Mouse (Mus musculus) kidney, adult 18-20 months (tissue): Measurements from ENCODE around the gene Tigar.

Experiments used
- DNase-seq: peaks from one replicate; pipeline ENCODE4 v3.0.0; 2021

Gene Tigar

GRCm38 (mm10) chr6:127142154-127143123 is 33.1 kb upstream of the Tigar start:
- DNase-seq = peak; percentile 35

DNA sequence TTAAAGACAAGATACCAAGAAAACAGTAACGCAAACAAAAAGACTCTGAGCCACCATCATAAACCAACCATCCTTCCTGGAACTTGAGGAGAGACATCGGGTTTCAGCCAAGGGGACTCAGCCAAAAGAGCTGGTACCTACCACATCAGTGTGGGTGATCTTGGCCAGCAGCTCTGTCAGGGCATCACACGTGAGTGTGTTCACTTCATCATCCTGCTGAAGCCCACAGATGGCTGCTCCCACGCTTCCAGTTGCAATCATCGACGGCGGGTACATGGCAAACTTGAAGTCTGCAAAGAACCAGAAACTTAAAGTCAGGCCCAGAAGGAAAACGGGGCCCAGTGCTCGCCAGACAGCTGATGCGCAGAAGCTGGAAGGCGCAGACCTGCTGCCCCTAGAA is 29.6 kb upstream of the Tigar start:
- DNase-seq = no peak

DNA sequence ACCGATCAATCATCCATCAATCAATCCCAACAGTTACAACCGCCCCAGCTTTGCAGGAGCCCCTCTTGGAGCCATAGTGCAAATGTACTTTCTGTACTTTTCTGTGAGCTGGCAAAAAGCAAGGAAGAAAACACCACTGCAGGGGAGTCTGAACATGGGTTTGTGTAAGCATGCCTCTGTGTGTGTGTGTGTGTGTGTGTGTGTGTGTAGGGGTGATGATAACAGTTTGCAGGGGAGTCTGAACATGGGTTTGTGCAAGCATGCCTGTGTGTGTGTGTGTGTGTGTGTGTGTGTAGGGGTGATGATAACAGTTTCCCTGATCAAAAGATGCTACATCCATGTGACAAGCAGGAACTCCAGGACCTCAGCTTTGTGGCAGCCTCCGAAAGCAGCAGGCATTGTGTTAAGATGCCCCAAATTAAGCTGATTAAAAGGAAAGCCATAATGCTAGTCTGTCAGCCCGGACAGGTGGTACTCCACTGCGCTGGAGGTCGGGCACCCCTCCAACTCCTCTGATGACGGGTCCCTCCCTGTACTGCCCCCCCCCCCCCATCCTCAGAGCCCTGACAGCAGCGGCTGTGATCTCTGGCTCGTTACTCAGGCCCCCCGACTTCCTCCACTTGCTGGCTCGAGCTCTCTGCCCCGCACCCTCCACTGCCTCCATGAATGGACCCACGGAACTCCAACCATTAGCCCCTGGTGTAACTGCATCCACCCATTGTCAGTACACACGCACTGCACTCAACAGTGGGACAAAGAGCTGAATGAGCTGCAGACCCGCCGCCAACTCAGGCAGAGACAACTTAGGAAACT is 24.3 kb upstream of the Tigar start:
- DNase-seq = no peak

- no peak for DNase-seq
Measured at GRCm38 (mm10) chr6:127132719-127133118, 23.4 kb upstream of the Tigar start.

DNA sequence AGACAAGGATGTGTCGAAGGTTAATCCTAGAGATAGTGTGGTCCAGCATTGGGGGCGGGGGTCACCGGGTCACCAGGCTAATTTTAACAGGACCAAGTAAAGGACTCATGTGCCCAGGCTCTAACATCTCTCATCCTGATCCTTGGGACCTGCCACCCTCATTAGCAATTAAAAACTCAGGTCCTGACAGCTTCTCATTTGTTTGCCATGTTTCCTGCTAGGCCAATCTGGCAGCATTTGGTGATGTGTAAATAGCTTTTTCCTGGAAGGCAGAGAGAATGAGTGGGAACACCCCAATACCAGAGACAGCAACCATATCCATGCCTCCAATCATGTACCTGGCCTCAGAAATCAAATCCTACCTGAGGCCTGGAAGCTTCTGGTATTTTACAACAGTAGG is 22.6 kb upstream of the Tigar start:
- no peak for DNase-seq

DNA sequence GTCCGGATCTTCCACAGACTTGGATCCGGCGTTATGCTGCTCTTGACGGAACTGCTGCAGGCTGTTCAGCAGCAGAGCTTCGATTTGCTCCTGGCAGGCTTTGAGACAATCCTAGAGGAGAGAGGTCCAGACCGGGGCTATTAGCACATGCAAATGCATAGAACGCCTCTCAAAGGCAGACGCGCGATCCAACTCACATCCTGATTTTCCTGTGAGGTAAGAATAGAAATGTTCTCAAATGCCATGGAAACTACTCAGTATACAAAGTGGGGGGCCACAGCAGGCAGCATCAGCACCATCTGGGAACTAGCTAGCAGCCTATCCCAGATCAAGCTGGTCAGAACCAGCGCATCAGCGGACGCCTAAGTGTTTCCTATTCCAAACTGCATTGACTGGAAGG is 21.0 kb upstream of the Tigar start:
- DNase-seq = no peak

DNA sequence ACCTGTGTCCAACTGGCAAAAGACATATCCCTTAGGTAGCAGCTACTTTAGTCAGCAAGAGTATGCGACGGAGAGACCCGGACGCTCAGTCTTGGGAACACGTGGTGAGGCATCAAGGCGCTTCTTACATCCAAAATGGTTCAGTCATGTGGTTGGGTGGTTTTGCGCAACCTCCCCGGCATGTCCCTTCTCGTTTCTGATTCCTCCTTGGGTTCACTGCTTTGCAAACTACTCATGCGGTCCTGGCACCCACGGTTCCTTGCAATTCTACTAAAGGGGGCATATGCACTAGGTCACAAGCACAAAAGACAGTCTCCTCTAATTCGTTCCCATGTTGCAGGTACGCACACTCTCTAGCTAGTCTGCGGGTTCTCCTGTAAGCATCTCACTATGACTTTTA is 20.3 kb upstream of the Tigar start:
- DNase-seq = no peak

GRCm38 (mm10) chr6:127123506-127123905 is 14.1 kb upstream of the Tigar start:
- DNase-seq = no peak

DNA sequence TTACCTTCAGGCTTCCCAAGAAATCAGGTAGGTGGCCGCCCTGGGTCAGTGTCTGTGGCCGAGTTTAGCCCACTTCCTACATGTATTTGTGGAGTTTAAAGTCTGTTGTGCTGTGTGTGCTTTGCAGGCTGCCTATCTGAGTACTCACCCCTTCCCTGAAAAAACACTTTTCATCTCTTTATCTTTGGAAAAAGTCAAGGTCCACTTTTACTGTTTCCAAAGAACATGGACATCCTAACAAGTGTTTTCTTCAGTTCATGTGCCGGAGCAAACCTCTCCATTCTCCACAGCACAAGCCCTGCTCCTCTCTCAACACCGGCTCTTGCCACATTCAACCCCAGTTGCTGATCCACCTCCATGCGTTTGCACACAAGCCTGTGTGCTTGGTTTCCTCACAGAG is 13.6 kb upstream of the Tigar start:
- no peak for DNase-seq

GRCm38 (mm10) chr6:127122221-127122806 is 13.0 kb upstream of the Tigar start:
- DNase-seq = no peak

DNA sequence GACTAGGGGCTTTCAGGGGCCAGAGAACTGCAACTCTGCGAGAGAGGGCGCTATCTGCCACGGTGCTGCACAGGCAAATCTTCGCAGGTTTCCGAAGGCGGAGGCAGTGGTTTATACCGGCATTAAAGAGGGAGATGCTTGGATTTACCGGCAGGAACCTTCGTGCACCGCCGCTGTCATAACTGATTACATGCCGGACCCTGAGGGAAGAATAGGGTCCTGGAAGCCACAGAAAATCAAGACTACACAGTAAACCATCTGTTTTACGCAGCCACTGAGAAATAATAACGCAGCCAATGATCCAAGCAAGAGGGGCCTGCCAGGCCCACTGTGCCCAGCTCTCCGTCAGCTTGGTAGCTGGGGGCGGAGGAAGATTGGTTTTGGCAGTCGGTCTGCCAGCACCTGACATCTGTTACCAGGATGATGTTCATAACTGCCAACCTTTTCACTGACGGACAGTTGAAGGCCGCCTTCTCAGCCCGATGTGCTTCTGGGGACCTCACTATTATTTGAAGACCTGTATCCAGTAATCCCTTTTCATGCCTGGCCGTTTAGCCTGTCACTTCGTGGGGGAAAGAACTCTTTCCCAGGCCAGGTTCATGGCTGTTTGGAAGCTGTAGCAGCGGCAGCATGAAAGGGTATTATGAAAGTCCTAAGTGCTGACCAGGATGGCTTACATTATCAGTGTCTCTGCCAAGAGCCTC is 5.5 kb upstream of the Tigar start:
- no peak for DNase-seq

GRCm38 (mm10) chr6:127108368-127109060 is 843 bp downstream of the Tigar start:
- DNase-seq = no peak

- no peak for DNase-seq
Measured at GRCm38 (mm10) chr6:127107413-127107812, 1.9 kb downstream of the Tigar start.

DNA sequence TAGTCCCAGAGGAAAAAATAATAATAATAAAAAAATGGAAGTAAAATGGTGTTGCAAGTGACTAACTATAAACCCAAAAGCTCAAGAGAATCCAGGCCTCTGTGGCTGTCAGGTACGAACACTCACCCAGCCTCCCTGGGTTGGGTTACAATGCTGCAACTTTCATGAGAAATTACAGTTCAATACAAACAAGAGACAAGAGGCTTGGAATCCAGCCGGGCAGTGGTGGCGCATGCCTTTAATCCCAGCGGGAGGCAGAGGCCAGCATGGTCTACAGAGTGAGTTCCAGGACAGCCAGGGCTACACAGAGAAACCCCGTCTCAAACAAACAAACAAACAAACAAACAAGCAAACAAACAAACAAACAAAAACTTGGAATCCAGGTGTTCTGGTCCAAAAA is 2.6 kb downstream of the Tigar start:
- no peak for DNase-seq

DNA sequence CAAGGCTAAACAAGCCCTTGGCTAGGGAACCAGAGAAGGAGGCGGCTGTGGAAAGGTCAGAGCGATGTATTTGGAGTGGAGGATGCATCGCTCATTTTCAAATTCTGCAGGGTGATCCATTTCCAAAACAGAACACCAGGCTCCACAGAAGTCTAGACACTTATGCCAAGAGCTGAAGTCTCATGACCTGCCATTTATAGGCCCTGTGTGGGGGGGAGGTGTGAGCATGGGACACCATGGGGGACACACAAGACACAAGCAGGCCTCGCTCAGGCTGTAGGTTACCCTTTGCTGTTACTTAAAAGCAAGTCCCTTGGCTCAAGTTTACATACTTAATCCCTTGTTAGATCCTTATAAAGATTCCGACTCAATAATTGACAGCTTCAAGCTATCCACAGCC is 3.2 kb downstream of the Tigar start:
- DNase-seq = no peak

- peak; percentile 25 for DNase-seq
Measured at GRCm38 (mm10) chr6:127105107-127105506, 4.2 kb downstream of the Tigar start.

GRCm38 (mm10) chr6:127104396-127105029 is 4.8 kb downstream of the Tigar start:
- DNase-seq = no peak

DNA sequence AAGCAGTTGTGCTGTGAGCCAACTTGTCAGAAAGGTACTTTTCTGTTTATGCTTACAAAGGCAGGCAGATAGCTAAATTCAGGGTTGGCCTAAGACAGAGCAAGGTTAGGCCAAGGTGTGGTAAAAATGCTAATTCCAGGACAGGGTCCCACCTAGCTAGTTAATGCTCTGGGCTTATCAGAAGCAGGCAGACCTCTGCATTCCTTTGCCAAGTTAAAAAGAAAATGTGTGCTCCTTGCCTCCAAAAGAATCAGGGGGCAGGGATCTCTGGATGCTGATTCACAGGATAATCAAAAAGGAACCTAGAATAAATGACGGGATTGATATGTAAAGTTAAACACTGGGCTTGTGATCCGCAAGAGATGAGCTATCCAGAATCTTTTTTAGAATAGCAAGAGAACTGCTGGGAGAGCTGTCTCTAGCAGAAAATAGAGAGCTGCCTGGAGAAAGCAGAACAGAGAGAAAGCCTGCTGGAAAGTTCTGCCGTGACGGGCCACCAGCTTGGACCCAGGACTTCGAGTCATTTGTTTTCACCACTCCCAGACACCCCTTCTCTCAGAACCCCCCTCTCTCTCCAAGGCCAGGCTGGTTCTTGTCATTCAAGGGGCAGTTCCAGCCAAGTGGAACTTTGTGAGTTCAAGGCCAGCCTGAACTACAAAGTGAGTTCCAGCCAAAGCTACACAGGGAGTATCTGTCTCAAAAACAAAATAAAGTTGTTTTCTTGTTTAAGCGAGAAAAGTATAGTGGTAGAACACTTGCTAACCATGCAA is 5.7 kb downstream of the Tigar start:
- DNase-seq = no peak

GRCm38 (mm10) chr6:127094565-127094964 is 14.8 kb downstream of the Tigar start:
- peak; percentile 3 for DNase-seq

- DNase-seq = peak; percentile 4
Measured at GRCm38 (mm10) chr6:127086739-127087138, 22.6 kb downstream of the Tigar start.

GRCm38 (mm10) chr6:127081820-127082219 is 27.5 kb downstream of the Tigar start:
- no peak for DNase-seq
